Mouse (Mus musculus): ENCODE results near the gene Gar1. TPM values are rescaled to one million over a fixed set of nuclear protein-coding genes. Genes with fewer than 3 reads are reported as not detected.

Gar1 gene
- total and polyA plus RNA-seq, 3 experiments: 45.7 to 381 (median 90.7) TPM

DNA sequence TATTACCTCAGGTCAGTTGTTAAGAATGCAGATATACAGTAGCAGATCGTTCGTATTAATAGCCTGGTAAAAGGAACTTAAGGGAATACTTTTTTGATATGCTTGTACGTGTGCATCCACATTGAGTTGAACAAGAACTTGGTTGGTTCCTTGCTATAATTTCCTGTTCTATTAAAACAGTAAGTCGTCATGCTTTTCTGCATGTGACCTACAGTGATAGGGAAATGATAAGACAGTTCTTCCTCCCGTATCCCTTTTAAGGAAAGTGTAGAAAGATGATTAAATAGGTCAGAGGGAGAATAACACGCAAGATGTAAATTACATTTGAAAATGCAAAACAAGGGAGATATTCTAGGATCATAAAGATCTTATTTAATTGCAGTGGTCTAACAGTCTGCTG, 5.8 kb upstream of the Gar1 start:
- TF ChIP-seq SIN3A (IDR thresholded peaks at IDR 0.05; ENCODE audit: low read length) (no peak), TCF12 (IDR thresholded peaks at IDR 0.05; ENCODE audit: low read depth, low read length) (no peak), KAT2A (IDR thresholded peaks at IDR 0.05; ENCODE audit: insufficient replicate concordance, low read length) (no peak), MAZ (IDR thresholded peaks at IDR 0.05; ENCODE audit: low read depth, low read length) (no peak), NRF1 (IDR thresholded peaks at IDR 0.05; ENCODE audit: low read depth, low read length) (no peak), E2F4 (IDR thresholded peaks at IDR 0.05; ENCODE audit: insufficient replicate concordance, low read depth, low read length) (no peak), ZNF384 (IDR thresholded peaks at IDR 0.05; ENCODE audit: low read depth, low read length) (no peak), UBTF (IDR thresholded peaks at IDR 0.05; ENCODE audit: low read depth, low read length) (no peak), ETS1 (conservative IDR thresholded peaks at IDR 0.05; ENCODE audit: low read depth, low read length) (no peak), CTCF (conservative IDR thresholded peaks at IDR 0.05 in 1 of 2, IDR thresholded peaks at IDR 0.05 in 1 of 2; ENCODE audit: low read depth in 2 of 2, low read length in 2 of 2) (no peak), CHD2 (IDR thresholded peaks at IDR 0.05; ENCODE audit: low read length) (no peak), BHLHE40 (IDR thresholded peaks at IDR 0.05; ENCODE audit: low read depth, low read length) (no peak), POLR2A (IDR thresholded peaks at IDR 0.05; ENCODE audit: low read depth, low read length) (no peak), NELFE (IDR thresholded peaks at IDR 0.05; ENCODE audit: low read depth, low read length) (no peak)
- H3K4me2 ChIP-seq (ENCODE audit: insufficient read depth, low read depth, poor library complexity, severe bottlenecking): no peak overlapping the region
- no peaks in the 10 kb centered on the region for H3K79me2 ChIP-seq (replicated peaks; ENCODE audit: control insufficient read depth, extremely low read depth, insufficient read depth, poor library complexity, severe bottlenecking)
- H3K4me1 ChIP-seq (ENCODE audit: control insufficient read depth in 1 of 2, insufficient read depth in 2 of 2): peaks cover 5 to 12% of the 10 kb centered on the region in 2 experiments
- peaks cover 3% of the 10 kb centered on the region for H3K27me3 ChIP-seq (replicated peaks)
- DNase-seq (ENCODE audit: extremely low read depth): no peak
- in situ Hi-C loops (cut with MboI; ENCODE audit: low pct_ligation_motif_present, low pct_unique_long_range_greater_than_20kb, low sequenced_read_pairs) (no loop called here), dilution Hi-C loops (cut with MboI; ENCODE audit: extremely low pct_ligation_motif_present, extremely low pct_unique_long_range_greater_than_20kb, low sequenced_read_pairs) (no loop called here)
- H3K9ac ChIP-seq (ENCODE audit: insufficient read depth, low read depth): no peak overlapping the region
- no peak overlapping the region for H3K4me3 ChIP-seq (replicated peaks in 1 of 3; ENCODE audit: low read depth in 2 of 3, low read length in 2 of 3, poor library complexity in 1 of 3)
- H3K27ac ChIP-seq (ENCODE audit: insufficient read depth, low read depth): no peak overlapping the region
- H3K36me3 ChIP-seq (replicated peaks in 1 of 2; ENCODE audit: control insufficient read depth in 1 of 2, insufficient read depth in 1 of 2, low read length in 1 of 2): no peaks in the 10 kb centered on the region
- H3K9me3 ChIP-seq (replicated peaks; ENCODE audit: low read length): no peaks in the 10 kb centered on the region

DNA sequence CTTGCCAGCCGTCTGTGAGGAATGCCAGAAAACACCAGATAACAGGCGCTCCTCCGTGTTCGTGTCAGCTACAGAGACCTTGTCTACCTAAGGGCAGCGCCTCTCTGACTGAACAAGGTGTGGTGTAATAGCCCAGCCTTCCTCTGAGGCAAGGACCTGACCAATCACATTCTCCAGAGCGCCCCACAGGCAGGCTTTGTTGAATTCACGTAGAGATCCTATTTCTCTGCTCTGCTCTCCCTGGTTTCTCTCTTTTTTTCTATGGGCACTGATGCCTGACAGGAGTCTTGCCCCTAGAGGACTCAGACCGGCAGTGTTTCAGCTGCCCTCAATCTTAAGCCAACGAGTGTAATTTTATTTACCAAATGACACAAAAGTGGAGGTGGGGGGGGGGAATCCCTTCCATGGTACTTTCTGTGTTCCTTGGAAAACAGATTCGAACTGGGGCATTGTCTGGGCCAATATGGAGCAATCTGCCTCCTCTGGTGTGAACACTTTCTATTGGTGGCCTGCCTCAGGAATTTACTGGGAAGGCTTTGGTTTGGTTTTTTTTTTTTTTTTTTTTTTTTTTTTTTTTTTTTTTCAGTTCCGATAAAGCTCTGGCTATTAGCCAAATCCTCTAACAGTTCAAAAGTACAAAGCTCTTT, 5.0 kb upstream of the Gar1 start:
- Histone ChIP-seq H3K27ac (ENCODE audit: insufficient read depth, low read depth) (no peak overlapping the region), H3K4me2 (ENCODE audit: insufficient read depth, low read depth, poor library complexity, severe bottlenecking) (peak overlapping the region; percentile 59), H3K9me3 (replicated peaks; ENCODE audit: low read length) (no peaks in the 10 kb centered on the region), H3K27me3 (replicated peaks) (peaks cover 3% of the 10 kb centered on the region), H3K4me3 (replicated peaks in 1 of 3; ENCODE audit: low read depth in 2 of 3, low read length in 2 of 3, poor library complexity in 1 of 3) (no peak overlapping the region), H3K79me2 (replicated peaks; ENCODE audit: control insufficient read depth, extremely low read depth, insufficient read depth, poor library complexity, severe bottlenecking) (no peaks in the 10 kb centered on the region), H3K4me1 (ENCODE audit: control insufficient read depth in 1 of 2, insufficient read depth in 2 of 2) (peaks cover 5 to 12% of the 10 kb centered on the region in 2 experiments), H3K36me3 (replicated peaks in 1 of 2; ENCODE audit: control insufficient read depth in 1 of 2, insufficient read depth in 1 of 2, low read length in 1 of 2) (no peaks in the 10 kb centered on the region), H3K9ac (ENCODE audit: insufficient read depth, low read depth) (no peak overlapping the region)
- in situ Hi-C loops (cut with MboI; ENCODE audit: low pct_ligation_motif_present, low pct_unique_long_range_greater_than_20kb, low sequenced_read_pairs) (no loop called here), dilution Hi-C loops (cut with MboI; ENCODE audit: extremely low pct_ligation_motif_present, extremely low pct_unique_long_range_greater_than_20kb, low sequenced_read_pairs) (no loop called here)
- DNase-seq (ENCODE audit: extremely low read depth): peak; percentile 76
- TF ChIP-seq GABPA (IDR thresholded peaks at IDR 0.05; ENCODE audit: insufficient replicate concordance, low read depth, low read length) (no peak), RCOR1 (conservative IDR thresholded peaks at IDR 0.05; ENCODE audit: low read depth, low read length) (no peak), USF1 (IDR thresholded peaks at IDR 0.05; ENCODE audit: low read depth, low read length) (no peak), ZMIZ1 (IDR thresholded peaks at IDR 0.05; ENCODE audit: low read depth, low read length) (no peak), ZNF384 (IDR thresholded peaks at IDR 0.05; ENCODE audit: low read depth, low read length) (peak; percentile 86), POLR2AphosphoS2 (IDR thresholded peaks at IDR 0.05; ENCODE audit: low read depth, low read length) (no peak), IRF4 (IDR thresholded peaks at IDR 0.05; ENCODE audit: low read depth, low read length) (no peak), MEF2A (IDR thresholded peaks at IDR 0.05; ENCODE audit: borderline replicate concordance, low read depth, low read length) (no peak), UBTF (IDR thresholded peaks at IDR 0.05; ENCODE audit: low read depth, low read length) (no peak), EP300 (IDR thresholded peaks at IDR 0.05; ENCODE audit: low read length) (no peak), CHD1 (IDR thresholded peaks at IDR 0.05; ENCODE audit: low read depth, low read length) (no peak), MYC (IDR thresholded peaks at IDR 0.05; ENCODE audit: low read depth, low read length) (no peak), ZKSCAN1 (IDR thresholded peaks at IDR 0.05; ENCODE audit: borderline replicate concordance, low read depth, low read length) (no peak), MAX (IDR thresholded peaks at IDR 0.05; ENCODE audit: low read length) (no peak), POLR2A (IDR thresholded peaks at IDR 0.05; ENCODE audit: low read depth, low read length) (peak; percentile 38; the same call in 1 of the 2 replicates), SIN3A (IDR thresholded peaks at IDR 0.05; ENCODE audit: low read length) (no peak), CHD2 (IDR thresholded peaks at IDR 0.05; ENCODE audit: low read length) (no peak)

Measured in CH12.LX (cell line).